Mouse (Mus musculus) granulocyte monocyte progenitor cell, adult 5-6 weeks (primary cell): ENCODE data around the gene Gpcpd1. TPM values are rescaled to one million over a fixed set of nuclear protein-coding genes. Genes with fewer than 3 reads are reported as not detected.

Source experiments
- ATAC-seq: replicated peaks from 2 replicates; pipeline ENCODE4 v1.8.0; 2016; ENCODE audit warnings: mild to moderate bottlenecking, moderate TSS enrichment, inconsistent platforms; ENCODE audit not compliant: poor library complexity, severe bottlenecking
- total RNA-seq, 2 experiments: library from RNA; stranded (forward) in 1 of 2; stranded (reverse) in 1 of 2; fragments of 200-712, 200-1000 nt in 1 of 2; fragments of >200 nt in 1 of 2; fragmentation: Nextera tagmentation in 1 of 2; gene quantifications; 2 replicates each; pipeline ENCODE4 v1.2.3; 2014 to 2017

Gene Gpcpd1
- total RNA-seq, 2 experiments from 2014 or later = 24.4 to 26.1 TPM

- 0 out of 2 replicates have a peak, but pooled peaks have one; percentile 9 for ATAC-seq
Measured at GRCm38 (mm10) chr2:132589906-132590538, 2.5 kb upstream of the Gpcpd1 start.

- no peak for ATAC-seq
Measured at GRCm38 (mm10) chr2:132586006-132586405, 1.5 kb downstream of the Gpcpd1 start.

- ATAC-seq = no peak
Measured at GRCm38 (mm10) chr2:132584191-132584590, 3.3 kb downstream of the Gpcpd1 start.

- no peak for ATAC-seq
Measured at GRCm38 (mm10) chr2:132583126-132583525, 4.4 kb downstream of the Gpcpd1 start.

GRCm38 (mm10) chr2:132582227-132582626 is 5.3 kb downstream of the Gpcpd1 start:
- ATAC-seq = no peak

- ATAC-seq = no peak
Measured at GRCm38 (mm10) chr2:132579689-132580088, 7.8 kb downstream of the Gpcpd1 start.

- 0 out of 2 replicates have a peak, but pooled peaks have one; percentile 7 for ATAC-seq
Measured at GRCm38 (mm10) chr2:132578711-132579110, 8.8 kb downstream of the Gpcpd1 start.

GRCm38 (mm10) chr2:132578059-132578458 is 9.5 kb downstream of the Gpcpd1 start:
- ATAC-seq = peak; percentile 85

- peak; percentile 72 for ATAC-seq
Measured at GRCm38 (mm10) chr2:132577431-132577981, 10.0 kb downstream of the Gpcpd1 start.

GRCm38 (mm10) chr2:132576522-132577135 is 10.9 kb downstream of the Gpcpd1 start:
- no peak for ATAC-seq

GRCm38 (mm10) chr2:132575759-132576439 is 11.6 kb downstream of the Gpcpd1 start:
- ATAC-seq = no peak

GRCm38 (mm10) chr2:132575256-132575655 is 12.3 kb downstream of the Gpcpd1 start:
- ATAC-seq = no peak

- ATAC-seq = no peak
Measured at GRCm38 (mm10) chr2:132573280-132573679, 14.2 kb downstream of the Gpcpd1 start.

GRCm38 (mm10) chr2:132572651-132573050 is 14.9 kb downstream of the Gpcpd1 start:
- ATAC-seq = no peak

GRCm38 (mm10) chr2:132571301-132571700 is 16.2 kb downstream of the Gpcpd1 start:
- no peak for ATAC-seq

GRCm38 (mm10) chr2:132570869-132571268 is 16.7 kb downstream of the Gpcpd1 start:
- ATAC-seq = peak; percentile 77

GRCm38 (mm10) chr2:132569686-132570085 is 17.8 kb downstream of the Gpcpd1 start:
- ATAC-seq = no peak

GRCm38 (mm10) chr2:132567414-132567813 is 20.1 kb downstream of the Gpcpd1 start:
- no peak for ATAC-seq

GRCm38 (mm10) chr2:132561860-132562259 is 25.7 kb downstream of the Gpcpd1 start:
- ATAC-seq = no peak

- ATAC-seq = no peak
Measured at GRCm38 (mm10) chr2:132527864-132528263, 59.7 kb downstream of the Gpcpd1 start.

- no peak for ATAC-seq
Measured at GRCm38 (mm10) chr2:132526894-132527532, 60.5 kb downstream of the Gpcpd1 start.
